Mouse (Mus musculus) forebrain, embryonic 13.5 days (tissue): ENCODE measurements at regions not wholly inside any gene's neighbourhood (a gene's known extent, or its start where the extent isn't known, plus 50 kb on each side); places are given as distances from the start of the nearest gene placed in this dataset.

Experiments used
- ATAC-seq: fragments of 200-750 bp; cut with Nextera tagmentation; 2 replicates; pipeline ENCODE4 v1.8.0; 2017
- H3K27ac ChIP-seq: fragments of 300-500 bp; sonication (generic); 2 replicates; pipeline ENCODE4 v1.5.1; 2015; ENCODE audit warnings: inconsistent platforms, mild to moderate bottlenecking, moderate library complexity
- H3K27me3 ChIP-seq: fragments of 300-500 bp; sonication (generic); 2 replicates; pipeline ENCODE4 v1.6.1; 2015; ENCODE audit warnings: mild to moderate bottlenecking, inconsistent platforms
- H3K36me3 ChIP-seq: fragments of 300-500 bp; sonication (generic); 2 replicates; pipeline ENCODE4 v1.6.1; 2015; ENCODE audit warnings: mild to moderate bottlenecking, inconsistent platforms; ENCODE audit not compliant: poor library complexity, severe bottlenecking
- H3K4me1 ChIP-seq: fragments of 300-500 bp; sonication (generic); 2 replicates; pipeline ENCODE4 v1.6.1; 2015; ENCODE audit warnings: inconsistent platforms
- H3K4me2 ChIP-seq: fragments of 300-500 bp; sonication (generic); 2 replicates; pipeline ENCODE4 v1.6.1; 2015; ENCODE audit warnings: inconsistent platforms, mild to moderate bottlenecking, moderate library complexity
- H3K4me3 ChIP-seq: fragments of 300-500 bp; sonication (generic); 2 replicates; pipeline ENCODE4 v1.5.1; 2015; ENCODE audit warnings: mild to moderate bottlenecking, inconsistent platforms
- H3K9ac ChIP-seq: fragments of 300-500 bp; sonication (generic); 2 replicates; pipeline ENCODE4 v1.6.1; 2015; ENCODE audit warnings: mild to moderate bottlenecking, inconsistent platforms
- H3K9me3 ChIP-seq: fragments of 300-500 bp; sonication (generic); replicated peaks from 2 replicates; pipeline ENCODE4 v1.6.1; 2016; ENCODE audit warnings: inconsistent platforms
- WGBS: fragments of 180-500 bp; shearing (Covaris S2); methylation state at CpG from one replicate; pipeline ENCODE4 v1.1.7; 2015; 5-methylcytosine and 5-hydroxymethylcytosine counted together

DNA sequence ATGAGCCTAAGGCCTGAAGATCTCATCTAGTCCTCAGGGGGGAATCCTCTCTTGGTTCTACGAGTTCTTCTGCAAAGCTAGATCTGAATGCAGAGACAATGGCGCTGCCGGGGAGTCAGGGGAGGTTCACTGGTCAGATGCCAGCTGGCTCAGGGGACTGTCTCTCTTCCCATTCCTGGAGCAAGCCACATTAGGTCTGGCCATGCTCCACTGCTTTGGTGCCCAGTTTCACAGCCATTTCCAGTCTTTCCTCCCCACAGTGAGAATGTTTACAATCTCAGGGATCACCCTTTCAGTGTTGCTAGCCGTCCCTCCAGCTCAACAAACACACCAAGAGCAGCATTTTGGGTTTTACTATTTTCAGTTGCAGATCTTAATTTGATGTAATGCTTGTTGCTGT, 233.7 kb upstream of the Cdh11 start:
- no peaks in the 10 kb centered on the region for H3K4me1 ChIP-seq
- no peaks in the 10 kb centered on the region for H3K27me3 ChIP-seq
- no peak for ATAC-seq
- H3K4me3 ChIP-seq, result no peak overlapping the region
- no peaks in the 10 kb centered on the region for H3K36me3 ChIP-seq
- H3K27ac ChIP-seq, result no peak overlapping the region
- no peaks in the 10 kb centered on the region for H3K9me3 ChIP-seq
- no peak overlapping the region for H3K9ac ChIP-seq
- WGBS, result 70% methylated on average over 4 of the region's 4 CpGs
- no peak overlapping the region for H3K4me2 ChIP-seq

DNA sequence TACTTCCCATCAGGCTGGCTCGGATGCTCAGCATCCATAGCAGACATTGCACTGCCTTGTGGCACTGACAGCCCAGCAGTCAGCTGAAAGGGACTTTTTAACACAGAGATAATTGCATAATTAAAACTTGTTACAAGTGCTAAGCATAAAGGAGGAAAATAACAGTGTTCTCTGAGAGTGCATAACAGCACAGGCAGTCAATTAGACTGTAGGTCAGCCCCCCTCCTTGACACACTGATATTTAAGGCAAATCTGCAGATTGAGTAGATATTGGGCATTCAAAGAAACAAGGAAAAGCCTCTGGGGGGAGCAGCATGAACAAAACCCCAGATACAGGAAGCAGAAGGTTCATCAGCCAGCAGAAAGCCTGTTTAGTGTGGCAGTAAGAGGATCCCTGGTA, 237.8 kb upstream of the Cdh11 start:
- Histone ChIP-seq H3K9me3 (no peaks in the 10 kb centered on the region), H3K4me2 (no peak overlapping the region), H3K27ac (no peak overlapping the region), H3K4me3 (no peak overlapping the region), H3K9ac (no peak overlapping the region), H3K4me1 (no peaks in the 10 kb centered on the region), H3K36me3 (no peaks in the 10 kb centered on the region), H3K27me3 (no peaks in the 10 kb centered on the region)
- ATAC-seq, result peak; percentile 63; the same call in 1 of the 2 replicates
- WGBS, result 52% methylated on average over 1 of the region's 1 CpGs

DNA sequence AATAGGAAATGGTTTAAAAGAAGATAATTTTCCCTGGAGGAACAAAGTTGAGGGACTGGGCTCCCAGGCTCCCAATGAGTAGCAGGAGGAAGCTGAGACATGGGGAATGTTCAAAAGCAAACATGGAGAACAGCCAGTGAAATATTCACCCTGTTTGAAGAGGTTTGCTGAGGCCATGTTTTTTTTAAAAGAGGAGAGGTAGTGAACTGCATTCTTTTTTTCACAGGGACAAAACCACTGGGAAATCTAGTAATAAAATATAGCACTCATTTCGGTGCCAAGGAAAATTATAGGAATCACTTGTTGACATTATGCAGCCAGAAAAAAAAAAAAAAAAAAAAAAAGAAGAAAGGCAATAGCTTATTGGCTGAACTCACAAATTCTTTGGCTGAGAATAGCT, 246.3 kb upstream of the Cdh11 start:
- no peak for ATAC-seq
- H3K9me3 ChIP-seq, result no peaks in the 10 kb centered on the region
- no peak overlapping the region for H3K9ac ChIP-seq
- H3K4me3 ChIP-seq, result no peak overlapping the region
- H3K36me3 ChIP-seq, result no peaks in the 10 kb centered on the region
- H3K4me1 ChIP-seq, result no peaks in the 10 kb centered on the region
- H3K27me3 ChIP-seq, result no peaks in the 10 kb centered on the region
- H3K27ac ChIP-seq, result no peak overlapping the region
- no peak overlapping the region for H3K4me2 ChIP-seq
- 79% methylated on average over 1 of the region's 1 CpGs for WGBS

DNA sequence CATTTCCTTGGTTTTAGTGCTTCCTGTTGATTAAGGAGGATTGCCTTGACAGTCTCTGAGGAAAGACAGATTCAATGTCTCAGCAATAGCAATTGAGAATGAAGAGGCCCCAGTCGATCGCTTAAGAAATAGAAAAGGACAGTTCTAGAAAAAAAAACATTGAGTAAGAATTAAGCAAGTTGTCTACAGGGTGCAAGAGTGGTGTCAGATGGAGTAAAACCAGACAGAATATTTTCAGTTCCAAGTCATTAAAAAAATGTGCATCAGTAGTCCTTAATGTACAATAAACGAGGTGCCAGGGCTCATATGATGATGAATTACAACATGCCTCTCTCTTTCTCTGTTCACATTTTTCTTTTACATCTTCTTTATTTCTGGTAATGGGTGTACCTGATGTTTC, 248.5 kb upstream of the Cdh11 start:
- Histone ChIP-seq H3K4me2 (no peak overlapping the region), H3K27me3 (no peaks in the 10 kb centered on the region), H3K9ac (no peak overlapping the region), H3K4me1 (no peaks in the 10 kb centered on the region), H3K4me3 (no peak overlapping the region), H3K36me3 (no peaks in the 10 kb centered on the region), H3K27ac (no peak overlapping the region), H3K9me3 (no peaks in the 10 kb centered on the region)
- 75% methylated on average over 3 of the region's 3 CpGs for WGBS
- no peak for ATAC-seq

DNA sequence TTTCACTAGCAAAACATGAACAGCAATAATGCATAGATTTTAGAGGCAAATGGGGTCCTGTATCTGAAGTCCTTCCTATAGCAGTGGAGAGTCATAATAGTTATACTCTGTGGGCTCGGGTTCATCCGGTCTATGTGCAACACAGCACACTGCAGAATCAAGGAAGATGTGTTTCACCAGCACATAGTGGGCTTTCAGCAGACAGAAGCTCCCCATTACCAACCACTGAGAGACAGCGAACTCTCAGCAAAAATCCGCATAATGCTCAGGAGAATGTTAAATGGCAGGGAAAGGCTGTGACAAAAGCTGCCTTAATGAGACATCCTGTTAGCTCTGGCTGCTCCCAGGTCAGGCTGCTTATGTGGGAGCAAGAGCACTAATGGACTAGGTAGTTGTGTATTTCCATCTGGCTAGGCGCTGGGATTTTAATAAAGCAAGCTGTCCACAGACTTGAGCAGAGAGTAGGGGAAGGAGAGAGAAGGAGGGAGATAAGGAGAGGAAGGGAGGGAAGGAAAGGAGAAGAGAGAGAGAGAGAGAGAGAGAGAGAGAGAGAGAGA, 286.7 kb upstream of the Cdh11 start:
- H3K9ac ChIP-seq, result no peak overlapping the region
- H3K27me3 ChIP-seq, result no peaks in the 10 kb centered on the region
- no peak overlapping the region for H3K4me3 ChIP-seq
- WGBS, result 35% methylated on average over 5 of the region's 5 CpGs
- H3K4me2 ChIP-seq, result no peak overlapping the region
- peak overlapping the region; percentile 31; the same call in 1 of the 2 replicates for H3K27ac ChIP-seq
- H3K36me3 ChIP-seq, result no peaks in the 10 kb centered on the region
- no peaks in the 10 kb centered on the region for H3K9me3 ChIP-seq
- peak; percentile 78 for ATAC-seq
- peaks cover 11% of the 10 kb centered on the region; the same call in 1 of the 2 replicates for H3K4me1 ChIP-seq

DNA sequence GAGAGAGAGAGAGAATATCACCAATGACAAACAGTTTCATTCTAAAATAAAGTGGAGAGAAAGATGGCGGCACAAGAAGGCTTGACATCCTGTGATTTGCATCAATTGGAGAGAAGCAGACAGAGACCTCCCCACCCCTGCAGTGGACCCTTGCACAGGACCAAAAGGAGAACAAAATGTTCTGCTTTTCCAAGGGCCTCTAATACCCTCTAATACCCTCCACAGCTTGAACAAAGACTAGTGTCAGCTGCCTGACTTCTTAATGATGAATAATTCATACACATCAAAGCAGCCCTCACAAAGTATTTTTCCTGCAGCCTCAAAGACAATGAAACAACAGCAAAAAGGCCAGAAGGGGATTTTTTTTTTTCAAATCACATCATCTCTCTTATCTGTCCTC, 287.2 kb upstream of the Cdh11 start:
- Histone ChIP-seq H3K27me3 (no peaks in the 10 kb centered on the region), H3K9ac (no peak overlapping the region), H3K4me1 (peaks cover 11% of the 10 kb centered on the region; the same call in 1 of the 2 replicates), H3K36me3 (no peaks in the 10 kb centered on the region), H3K27ac (peak overlapping the region; percentile 31; the same call in 1 of the 2 replicates), H3K4me3 (no peak overlapping the region), H3K9me3 (no peaks in the 10 kb centered on the region), H3K4me2 (no peak overlapping the region)
- 10% methylated on average over 1 of the region's 1 CpGs for WGBS
- ATAC-seq, result peak; percentile 86; the same call in 1 of the 2 replicates

DNA sequence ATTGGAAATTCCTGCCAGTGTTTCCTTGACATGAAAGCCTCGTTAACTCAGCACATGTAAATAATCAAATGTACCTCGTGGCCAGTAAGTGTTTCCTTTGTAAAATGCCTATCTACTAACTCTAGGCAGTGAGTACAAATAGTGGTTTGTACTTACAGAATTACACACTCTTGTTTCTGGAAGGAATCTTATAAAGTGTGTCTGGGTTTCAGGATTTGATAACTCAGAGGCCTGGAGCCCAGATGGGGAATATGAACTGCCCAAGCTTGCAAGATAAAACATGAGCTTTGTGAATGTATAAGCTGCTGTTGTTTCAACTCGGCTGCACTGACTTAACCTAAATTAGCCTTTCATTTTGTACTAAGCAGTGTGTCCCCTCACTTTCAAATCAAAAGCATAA, 293.1 kb upstream of the Cdh11 start:
- no peak overlapping the region for H3K4me3 ChIP-seq
- no peaks in the 10 kb centered on the region for H3K36me3 ChIP-seq
- no peaks in the 10 kb centered on the region for H3K9me3 ChIP-seq
- ATAC-seq, result no peak
- H3K4me1 ChIP-seq, result no peaks in the 10 kb centered on the region; the same call in 1 of the 2 replicates
- no peak overlapping the region for H3K9ac ChIP-seq
- 30% methylated on average over 3 of the region's 3 CpGs for WGBS
- H3K4me2 ChIP-seq, result no peak overlapping the region
- no peaks in the 10 kb centered on the region for H3K27me3 ChIP-seq
- no peak overlapping the region for H3K27ac ChIP-seq

DNA sequence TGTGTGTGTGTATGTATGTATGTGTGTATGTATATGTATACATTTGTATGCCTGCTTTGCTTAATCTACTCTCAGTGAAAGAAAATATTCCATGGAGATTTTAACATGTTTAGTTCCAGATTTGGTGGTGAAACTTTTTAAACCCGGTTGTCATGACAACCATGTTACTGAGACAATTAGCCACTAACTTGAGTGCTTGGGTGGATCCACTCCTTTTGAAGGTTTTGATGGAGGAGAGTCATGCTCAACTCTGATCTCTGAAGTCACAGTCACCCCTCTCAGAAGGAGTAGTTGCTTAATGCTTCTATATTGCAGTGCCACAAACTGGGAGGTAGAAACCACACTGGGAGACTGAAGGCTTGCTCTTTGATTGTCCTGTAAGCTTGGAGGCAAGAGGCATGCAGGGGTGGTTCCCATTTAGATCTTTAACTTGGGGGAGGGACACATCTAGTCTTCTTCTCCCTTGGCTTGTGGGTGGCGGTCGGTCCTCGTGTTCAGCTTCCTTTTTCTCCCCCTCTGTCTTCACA, 301.6 kb upstream of the Cdh11 start:
- no peak overlapping the region for H3K4me3 ChIP-seq
- H3K9me3 ChIP-seq, result no peaks in the 10 kb centered on the region
- no peak overlapping the region for H3K9ac ChIP-seq
- H3K4me1 ChIP-seq, result no peaks in the 10 kb centered on the region
- no peak overlapping the region for H3K4me2 ChIP-seq
- no peaks in the 10 kb centered on the region for H3K27me3 ChIP-seq
- 49% methylated on average over 4 of the region's 4 CpGs for WGBS
- ATAC-seq, result no peak
- no peaks in the 10 kb centered on the region for H3K36me3 ChIP-seq
- no peak overlapping the region for H3K27ac ChIP-seq

DNA sequence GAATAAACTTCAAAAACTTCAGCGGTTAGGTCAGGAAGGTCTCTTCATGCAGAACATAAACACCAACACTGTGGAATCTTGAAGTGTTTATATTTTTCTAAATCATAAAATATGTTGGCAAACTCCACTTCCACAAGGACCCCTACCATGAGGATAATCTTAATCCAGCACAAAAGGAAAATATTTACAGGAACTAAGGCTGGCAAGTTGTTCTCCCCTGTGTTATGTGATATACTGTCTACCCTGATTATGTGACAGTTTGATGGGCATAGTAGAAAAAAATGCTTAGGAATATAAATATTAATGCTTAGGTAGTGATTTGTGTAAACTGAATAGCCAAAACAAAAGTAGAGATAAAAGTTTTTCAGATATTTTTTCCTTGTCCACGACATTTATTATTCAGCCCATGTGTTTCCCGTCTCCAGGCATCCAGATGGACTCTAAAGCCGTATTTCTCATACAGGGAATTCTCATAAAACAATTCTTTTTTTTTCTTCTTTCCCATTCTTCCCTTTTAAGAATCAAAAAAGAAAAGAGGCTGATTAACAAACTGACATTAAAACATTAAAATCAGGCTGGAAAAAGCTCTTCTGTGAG, 311.2 kb upstream of the Cdh11 start:
- Histone ChIP-seq H3K4me1 (no peaks in the 10 kb centered on the region), H3K9me3 (no peaks in the 10 kb centered on the region), H3K27ac (no peak overlapping the region), H3K36me3 (no peaks in the 10 kb centered on the region), H3K27me3 (no peaks in the 10 kb centered on the region), H3K4me3 (no peak overlapping the region), H3K9ac (no peak overlapping the region), H3K4me2 (no peak overlapping the region)
- no peak for ATAC-seq
- whole genome bisulfite sequencing, result 77% methylated on average over 4 of the region's 4 CpGs

DNA sequence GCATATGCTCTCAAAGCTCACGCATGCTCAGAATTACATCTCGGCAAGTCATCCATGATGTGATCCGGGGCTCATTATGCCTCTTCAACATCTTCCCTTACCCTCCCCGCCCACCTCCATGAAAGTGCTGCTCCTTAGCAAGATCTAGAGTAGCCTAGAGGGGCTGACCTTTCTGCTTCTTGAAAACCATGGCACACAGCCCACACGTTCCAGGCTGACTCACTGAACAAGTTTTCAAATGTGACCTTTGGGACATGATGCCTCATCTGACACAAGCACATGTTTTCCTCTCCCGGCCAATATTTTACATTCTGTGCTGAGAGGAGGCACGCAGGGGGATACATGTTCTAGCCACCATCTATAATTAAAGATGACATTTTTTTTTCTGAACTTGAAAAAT, 340.1 kb upstream of the Cdh11 start:
- Histone ChIP-seq H3K27ac (no peak overlapping the region), H3K4me1 (no peaks in the 10 kb centered on the region), H3K4me3 (no peak overlapping the region), H3K27me3 (no peaks in the 10 kb centered on the region), H3K9ac (no peak overlapping the region), H3K4me2 (no peak overlapping the region), H3K36me3 (no peaks in the 10 kb centered on the region), H3K9me3 (no peaks in the 10 kb centered on the region)
- ATAC-seq, result no peak
- 86% methylated on average over 7 of the region's 7 CpGs for WGBS

DNA sequence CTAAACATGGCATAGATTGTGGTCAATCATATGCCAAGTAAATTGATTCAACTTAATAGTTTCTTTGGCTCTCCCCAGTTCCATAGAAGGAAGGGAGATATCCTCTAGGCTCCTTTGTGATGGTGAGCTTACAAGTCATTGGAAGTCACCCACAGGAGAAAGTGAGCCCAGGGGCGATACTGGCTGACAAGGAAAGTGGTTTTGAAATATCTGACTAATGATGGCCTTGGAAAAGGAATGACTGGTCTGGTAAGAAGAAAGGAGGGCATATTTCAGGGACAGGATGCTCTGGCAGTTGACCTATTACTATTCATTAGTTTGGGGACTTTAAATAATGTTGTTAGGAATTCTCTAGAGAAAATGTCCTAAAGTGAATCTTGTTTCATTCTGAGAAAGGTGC, 352.7 kb upstream of the Cdh11 start:
- no peaks in the 10 kb centered on the region for H3K4me1 ChIP-seq
- no peak for ATAC-seq
- H3K27me3 ChIP-seq, result no peaks in the 10 kb centered on the region
- H3K9me3 ChIP-seq, result no peaks in the 10 kb centered on the region
- no peak overlapping the region for H3K9ac ChIP-seq
- 83% methylated on average over 1 of the region's 1 CpGs for WGBS
- no peaks in the 10 kb centered on the region for H3K36me3 ChIP-seq
- H3K4me3 ChIP-seq, result no peak overlapping the region
- no peak overlapping the region for H3K4me2 ChIP-seq
- no peak overlapping the region for H3K27ac ChIP-seq

DNA sequence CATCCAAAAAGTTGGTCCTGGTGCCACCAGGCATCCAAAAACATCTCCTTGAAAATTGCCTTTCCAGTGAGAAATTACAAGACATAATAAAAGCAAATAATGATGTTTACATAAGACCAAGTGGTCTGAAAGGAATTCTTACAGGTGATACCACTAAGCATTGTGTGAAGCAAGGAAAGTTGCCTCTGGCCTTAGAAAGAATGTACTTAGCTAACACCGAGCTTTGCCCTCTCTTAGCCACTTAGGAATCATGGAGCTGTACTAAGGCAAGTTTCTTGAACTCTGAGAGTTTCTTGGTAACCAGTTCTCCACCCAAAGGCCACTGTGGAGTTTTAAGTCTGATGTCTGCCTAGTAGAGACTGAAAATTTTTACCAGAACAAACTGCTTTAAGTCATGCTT, 359.4 kb upstream of the Cdh11 start:
- Histone ChIP-seq H3K4me2 (no peak overlapping the region), H3K27ac (no peak overlapping the region), H3K36me3 (no peaks in the 10 kb centered on the region), H3K4me1 (peaks cover 15% of the 10 kb centered on the region), H3K4me3 (no peak overlapping the region), H3K27me3 (no peaks in the 10 kb centered on the region), H3K9ac (no peak overlapping the region), H3K9me3 (no peaks in the 10 kb centered on the region)
- 66% methylated on average over 1 of the region's 1 CpGs for WGBS
- ATAC-seq, result no peak

DNA sequence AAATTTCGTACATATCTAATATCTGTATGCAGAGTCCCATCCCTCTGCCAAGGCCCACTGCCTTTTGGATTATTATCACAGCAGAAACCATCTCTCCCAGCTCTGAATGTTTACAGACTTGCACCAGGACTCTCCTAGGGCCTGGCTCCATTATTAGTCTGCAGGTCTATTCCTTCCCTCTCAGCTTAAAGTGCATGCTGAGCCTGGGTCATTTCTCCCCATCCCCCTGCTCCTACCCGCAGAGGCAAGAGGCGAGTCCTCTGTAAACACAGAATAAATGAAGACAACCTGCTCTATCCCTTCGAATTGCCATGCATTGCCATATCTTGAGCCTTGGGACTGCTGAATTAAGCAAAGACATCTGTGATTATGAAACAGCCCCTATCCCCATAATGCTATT, 362.6 kb upstream of the Cdh11 start:
- ATAC-seq, result peak; percentile 58
- no peaks in the 10 kb centered on the region for H3K27me3 ChIP-seq
- no peaks in the 10 kb centered on the region for H3K9me3 ChIP-seq
- no peak overlapping the region for H3K27ac ChIP-seq
- H3K36me3 ChIP-seq, result no peaks in the 10 kb centered on the region
- WGBS, result 29% methylated on average over 4 of the region's 4 CpGs
- H3K4me3 ChIP-seq, result no peak overlapping the region
- no peak overlapping the region for H3K4me2 ChIP-seq
- H3K9ac ChIP-seq, result no peak overlapping the region
- H3K4me1 ChIP-seq, result peaks cover 15% of the 10 kb centered on the region
